Mouse (Mus musculus) G1E (cell line): ENCODE measurements around the gene Hist1h4k.

Experiments
- CTCF ChIP-seq: IDR thresholded peaks from 2 replicates; pipeline ENCODE4 v1.5.1; 2012; ENCODE audit warnings: low read depth, low read length, inconsistent platforms, mixed read lengths
- GATA1 ChIP-seq: IDR thresholded peaks from 2 replicates; pipeline ENCODE4 v1.6.1; 2012; ENCODE audit warnings: borderline replicate concordance, low read length, inconsistent platforms, mixed read lengths
- POLR2AphosphoS5 ChIP-seq: IDR thresholded peaks from 2 replicates; pipeline ENCODE4 v1.6.1; 2012; ENCODE audit warnings: low read depth, low read length, inconsistent platforms; ENCODE audit not compliant: insufficient replicate concordance
- TAL1 ChIP-seq: conservative IDR thresholded peaks from 2 replicates; pipeline ENCODE4 v1.6.1; 2012; ENCODE audit warnings: low read depth, low read length, inconsistent platforms, mixed read lengths

GRCm38 (mm10) chr13:21787760-21788593 lies 37.7 kb upstream of the Hist1h4k start:
- TF ChIP-seq CTCF, result no peak
- peak; percentile 90; the same call in 1 of the 2 replicates for TF ChIP-seq POLR2AphosphoS5
- no peak for TF ChIP-seq TAL1
- TF ChIP-seq GATA1, result no peak
